Mouse (Mus musculus): Measurements from ENCODE around the gene Hoxb9. TPM values are rescaled to one million over a fixed set of nuclear protein-coding genes. Genes with fewer than 3 reads are reported as not detected.
A peak's percentile ranks its signal among the peaks of the same experiment; 100 is the strongest.

Gene Hoxb9
- total and polyA plus RNA-seq, 2 experiments: not detected

DNA sequence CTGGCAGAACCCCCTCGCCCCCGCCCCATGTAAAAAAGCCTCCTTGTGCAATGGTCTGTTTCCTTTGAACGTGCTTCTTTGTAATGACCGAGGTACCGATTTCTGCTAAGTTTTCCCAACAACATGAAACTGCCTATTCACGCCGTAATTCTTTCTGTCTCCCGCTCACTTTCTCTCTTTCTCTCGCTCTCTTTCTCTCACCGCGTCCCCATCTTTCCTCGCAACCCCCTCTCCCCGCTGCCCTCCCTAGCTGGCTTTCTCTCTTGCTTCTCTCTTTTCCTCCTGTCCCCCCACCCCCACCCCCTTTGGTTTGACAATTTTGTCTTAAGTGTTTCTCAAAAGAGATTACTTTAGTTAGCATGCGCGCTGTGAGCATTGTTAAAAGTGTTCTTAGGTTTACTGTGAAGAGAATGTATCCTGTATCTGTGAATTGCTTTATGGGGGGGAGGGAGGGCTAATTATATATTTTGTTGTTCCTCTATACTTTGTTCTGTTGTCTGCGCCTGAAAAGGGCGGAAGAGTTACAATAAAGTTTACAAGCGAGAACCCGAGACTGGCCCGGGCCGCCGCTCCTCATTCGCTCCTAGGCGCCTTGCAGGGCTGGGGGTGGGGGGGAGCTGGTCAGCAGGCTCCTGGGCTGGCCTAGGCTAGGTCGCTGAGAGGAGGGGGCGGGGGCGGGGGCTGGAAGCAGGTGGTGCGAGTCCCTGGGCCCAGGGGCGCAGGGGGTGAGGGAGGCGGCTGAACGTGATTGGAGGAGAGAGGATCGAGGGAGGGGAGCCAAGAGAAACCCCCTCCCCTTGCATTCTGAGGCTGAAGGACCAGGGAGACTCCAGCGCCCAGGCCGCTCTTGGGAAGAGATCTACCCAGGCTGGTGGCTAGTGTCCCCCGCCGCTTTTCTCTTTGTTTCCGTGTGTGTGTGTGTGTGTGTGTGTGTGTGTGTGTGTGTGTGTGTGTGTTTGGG is 13.8 kb downstream of the Hoxb9 start:
- no peak overlapping the region for H3K27ac ChIP-seq (replicated peaks; ENCODE audit: insufficient read depth, low read depth, low read length)
- peak overlapping the region; percentile 42; the same call in 1 of the 2 replicates for H3K9ac ChIP-seq (ENCODE audit: low read depth, low read length)
- H3K4me3 ChIP-seq (ENCODE audit: insufficient read depth, low read depth, low read length): peak overlapping the region; percentile 54; the same call in 1 of the 2 replicates
- H3K27me3 ChIP-seq (ENCODE audit: control insufficient read depth, insufficient read depth, low read length): peaks cover 35% of the 10 kb centered on the region
- 8% methylated on average over 37 of the region's 37 CpGs for WGBS
- no peak for TF ChIP-seq POLR2A (IDR thresholded peaks at IDR 0.05; ENCODE audit: extremely low read depth, insufficient read depth, low read length)
- TF ChIP-seq CTCF (IDR thresholded peaks at IDR 0.05; ENCODE audit: low read depth, low read length): no peak
- no peak for DNase-seq (ENCODE audit: extremely low read depth, low read depth, low spot score)
- H3K36me3 ChIP-seq (ENCODE audit: control insufficient read depth, insufficient read depth, low read length): no peaks in the 10 kb centered on the region
- H3K79me2 ChIP-seq (ENCODE audit: control insufficient read depth, insufficient read depth, low read length): no peaks in the 10 kb centered on the region
- H3K4me1 ChIP-seq (ENCODE audit: control insufficient read depth, insufficient read depth, low read length): peaks cover 3% of the 10 kb centered on the region; the same call in 1 of the 2 replicates

DNA sequence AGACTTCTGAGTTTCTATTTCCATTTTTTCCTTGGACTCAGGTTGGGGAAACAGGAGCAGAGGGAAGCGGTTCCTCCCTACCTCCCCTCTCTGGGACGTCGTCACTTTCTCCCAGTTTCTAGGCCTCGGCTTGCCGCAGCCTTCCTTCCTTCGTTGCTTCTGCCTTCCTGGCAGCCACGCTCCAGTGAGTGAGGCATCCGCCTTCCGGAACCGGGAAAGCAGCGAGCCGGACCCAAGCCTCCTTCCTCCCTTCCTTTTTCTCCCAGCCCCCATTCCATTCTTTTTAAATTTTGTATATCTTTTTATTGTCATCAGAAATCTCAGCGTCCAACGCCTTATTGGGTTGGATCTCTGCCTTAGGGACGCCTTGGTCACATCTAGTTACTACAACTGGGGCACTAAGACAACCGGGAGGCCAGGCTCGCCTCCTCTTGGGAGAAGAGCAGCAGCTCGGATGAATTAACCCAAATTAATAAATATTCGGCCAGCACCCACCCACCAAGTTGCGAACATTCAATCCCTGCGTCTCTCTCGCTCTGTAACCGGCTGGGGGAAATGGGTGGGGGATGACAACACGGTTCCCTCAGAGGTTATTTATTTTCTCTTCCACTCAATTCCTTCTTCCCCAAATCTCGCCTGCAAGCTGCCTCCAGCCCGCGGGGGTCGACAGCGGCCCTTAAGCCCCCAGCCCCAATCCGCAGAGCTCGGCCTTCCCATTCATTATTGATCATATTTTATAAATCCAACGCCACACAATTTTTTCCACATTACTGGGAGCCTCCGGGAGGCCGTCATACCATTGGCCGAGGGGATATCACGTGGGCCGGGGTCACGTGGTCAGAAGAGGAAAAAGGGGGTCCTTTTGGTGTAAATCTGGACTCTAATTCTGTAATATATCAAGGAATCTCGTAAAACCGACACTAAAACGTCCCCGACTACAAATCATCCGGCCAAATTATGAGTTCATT is 14.8 kb downstream of the Hoxb9 start, which contains the start of gene Hoxb7:
TSS of gene Hoxb7 (plus strand) at position 853 of the 968 bp plus-strand sequence.
- H3K4me1 ChIP-seq (ENCODE audit: control insufficient read depth, insufficient read depth, low read length): peaks cover 3% of the 10 kb centered on the region; the same call in 1 of the 2 replicates
- H3K9ac ChIP-seq (ENCODE audit: low read depth, low read length): peak within 1 kb of the TSS; percentile 46; the same call in 1 of the 2 replicates
- H3K4me3 ChIP-seq (ENCODE audit: insufficient read depth, low read depth, low read length): peak within 1 kb of the TSS; percentile 32
- no peaks in the 10 kb centered on the region for H3K36me3 ChIP-seq (ENCODE audit: control insufficient read depth, insufficient read depth, low read length)
- H3K27ac ChIP-seq (replicated peaks; ENCODE audit: insufficient read depth, low read depth, low read length): 0 out of 2 replicates have a peak within 1 kb of the TSS, but pooled peaks have one; percentile 2
- no peak for TF ChIP-seq POLR2A (IDR thresholded peaks at IDR 0.05; ENCODE audit: extremely low read depth, insufficient read depth, low read length)
- no peak for TF ChIP-seq CTCF (IDR thresholded peaks at IDR 0.05; ENCODE audit: low read depth, low read length)
- H3K79me2 ChIP-seq (ENCODE audit: control insufficient read depth, insufficient read depth, low read length): no peaks in the 10 kb centered on the region
- 7% methylated on average over 43 of the region's 43 CpGs for WGBS
- DNase-seq (ENCODE audit: extremely low read depth, low read depth, low spot score): no peak
- H3K27me3 ChIP-seq (ENCODE audit: control insufficient read depth, insufficient read depth, low read length): peaks cover 33% of the 10 kb centered on the region

DNA sequence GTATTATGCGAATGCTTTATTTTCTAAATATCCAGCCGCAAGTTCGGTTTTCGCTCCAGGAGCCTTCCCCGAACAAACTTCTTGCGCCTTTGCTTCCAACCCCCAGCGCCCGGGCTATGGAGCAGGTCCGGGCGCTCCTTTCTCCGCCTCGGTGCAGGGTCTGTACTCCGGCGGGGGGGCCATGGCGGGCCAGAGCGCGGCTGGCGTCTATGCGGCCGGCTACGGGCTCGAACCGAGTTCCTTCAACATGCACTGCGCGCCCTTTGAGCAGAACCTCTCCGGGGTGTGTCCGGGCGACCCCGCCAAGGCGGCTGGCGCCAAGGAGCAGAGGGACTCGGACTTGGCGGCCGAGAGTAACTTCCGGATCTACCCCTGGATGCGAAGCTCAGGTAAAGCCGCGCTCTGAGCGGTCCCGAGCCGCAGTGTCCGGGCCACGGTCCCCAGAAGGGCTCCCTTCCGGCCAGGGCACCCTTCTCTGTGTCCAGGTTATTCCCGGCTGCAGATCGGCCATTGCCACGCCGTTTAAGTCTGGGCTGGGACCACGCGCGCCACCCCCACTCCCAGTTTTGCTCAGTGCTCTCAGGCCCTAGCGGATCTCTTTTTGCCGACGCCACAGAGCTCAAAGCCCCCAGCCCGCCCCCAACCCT is 15.6 kb downstream of the Hoxb9 start:
- TF ChIP-seq CTCF (IDR thresholded peaks at IDR 0.05; ENCODE audit: low read depth, low read length): no peak
- TF ChIP-seq POLR2A (IDR thresholded peaks at IDR 0.05; ENCODE audit: extremely low read depth, insufficient read depth, low read length): no peak
- no peak for DNase-seq (ENCODE audit: extremely low read depth, low read depth, low spot score)
- Histone ChIP-seq H3K36me3 (ENCODE audit: control insufficient read depth, insufficient read depth, low read length) (no peaks in the 10 kb centered on the region), H3K4me3 (ENCODE audit: insufficient read depth, low read depth, low read length) (peak overlapping the region; percentile 32), H3K9ac (ENCODE audit: low read depth, low read length) (peak overlapping the region; percentile 46; the same call in 1 of the 2 replicates), H3K27ac (replicated peaks; ENCODE audit: insufficient read depth, low read depth, low read length) (no peak overlapping the region), H3K27me3 (ENCODE audit: control insufficient read depth, insufficient read depth, low read length) (peaks cover 28% of the 10 kb centered on the region), H3K4me1 (ENCODE audit: control insufficient read depth, insufficient read depth, low read length) (peaks cover 3% of the 10 kb centered on the region; the same call in 1 of the 2 replicates), H3K79me2 (ENCODE audit: control insufficient read depth, insufficient read depth, low read length) (no peaks in the 10 kb centered on the region)
- WGBS: 6% methylated on average over 55 of the region's 55 CpGs

DNA sequence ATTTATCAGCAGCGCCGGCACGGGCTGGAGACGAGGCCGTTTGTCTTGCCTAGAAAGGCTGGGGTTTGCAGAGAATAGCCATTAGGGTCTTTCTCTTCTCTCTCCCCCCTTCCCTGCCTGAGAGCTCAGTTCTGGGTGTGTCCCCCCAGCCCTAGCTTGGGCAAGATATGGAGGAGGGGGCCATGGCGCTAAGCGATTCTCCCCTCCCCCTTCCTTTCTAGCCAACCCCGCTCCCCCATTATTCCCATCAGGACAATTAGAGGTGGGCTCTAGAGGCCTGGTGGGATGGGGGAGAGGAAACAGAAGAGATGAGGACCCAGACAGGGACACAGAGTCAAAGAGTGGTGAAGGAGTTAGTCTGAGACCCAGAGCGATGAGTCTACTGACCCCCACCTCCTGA is 16.2 kb downstream of the Hoxb9 start:
- H3K27me3 ChIP-seq (ENCODE audit: control insufficient read depth, insufficient read depth, low read length): peaks cover 28% of the 10 kb centered on the region
- peaks cover 3% of the 10 kb centered on the region; the same call in 1 of the 2 replicates for H3K4me1 ChIP-seq (ENCODE audit: control insufficient read depth, insufficient read depth, low read length)
- no peaks in the 10 kb centered on the region for H3K79me2 ChIP-seq (ENCODE audit: control insufficient read depth, insufficient read depth, low read length)
- no peak overlapping the region for H3K27ac ChIP-seq (replicated peaks; ENCODE audit: insufficient read depth, low read depth, low read length)
- no peaks in the 10 kb centered on the region for H3K36me3 ChIP-seq (ENCODE audit: control insufficient read depth, insufficient read depth, low read length)
- no peak overlapping the region; the same call in 1 of the 2 replicates for H3K9ac ChIP-seq (ENCODE audit: low read depth, low read length)
- 7% methylated on average over 9 of the region's 9 CpGs for WGBS
- no peak for DNase-seq (ENCODE audit: extremely low read depth, low read depth, low spot score)
- TF ChIP-seq CTCF (IDR thresholded peaks at IDR 0.05; ENCODE audit: low read depth, low read length) (no peak), POLR2A (IDR thresholded peaks at IDR 0.05; ENCODE audit: extremely low read depth, insufficient read depth, low read length) (no peak)
- H3K4me3 ChIP-seq (ENCODE audit: insufficient read depth, low read depth, low read length): no peak overlapping the region
